Mouse (Mus musculus): ENCODE measurements around the gene Golga4. TPM values are rescaled to one million over a fixed set of nuclear protein-coding genes. Genes with fewer than 3 reads are reported as not detected.
"Not testable (repeated sequence)": the region's sequence is repeated elsewhere in the genome, so short reads cannot be mapped to it uniquely, and the experiment has no call there.

Golga4 gene
- polyA plus RNA-seq, 1 experiment: 7.2 TPM

DNA sequence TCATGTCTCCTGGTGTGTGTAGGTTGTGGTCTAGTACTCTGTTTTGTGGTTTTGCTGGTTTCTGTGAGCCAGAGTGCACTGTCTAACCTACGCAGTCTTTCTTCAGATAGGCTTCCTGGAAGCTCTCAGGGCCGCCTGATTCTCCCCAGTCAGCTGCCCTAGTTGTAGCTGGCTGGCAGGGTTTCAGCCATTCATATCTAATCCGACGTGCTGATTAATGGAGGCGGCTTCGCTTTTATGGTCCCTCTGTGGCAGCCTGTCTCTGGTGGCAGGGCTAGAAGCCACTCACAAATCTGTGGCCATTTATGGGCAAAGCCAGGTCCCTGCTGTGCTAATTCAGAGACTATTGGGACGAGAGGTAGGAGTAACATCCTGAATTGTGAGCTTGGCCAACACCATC, 84.2 kb downstream of the Golga4 start:
- no peak for TF ChIP-seq POLR2A (IDR thresholded peaks at IDR 0.05; ENCODE audit: low read depth, low read length)
- TF ChIP-seq CTCF (IDR thresholded peaks at IDR 0.05; ENCODE audit: extremely low read depth, insufficient read depth, insufficient read length, insufficient replicate concordance): no peak
- DNase-seq (ENCODE audit: low read depth in 1 of 2, low spot score in 2 of 2): no peak

DNA sequence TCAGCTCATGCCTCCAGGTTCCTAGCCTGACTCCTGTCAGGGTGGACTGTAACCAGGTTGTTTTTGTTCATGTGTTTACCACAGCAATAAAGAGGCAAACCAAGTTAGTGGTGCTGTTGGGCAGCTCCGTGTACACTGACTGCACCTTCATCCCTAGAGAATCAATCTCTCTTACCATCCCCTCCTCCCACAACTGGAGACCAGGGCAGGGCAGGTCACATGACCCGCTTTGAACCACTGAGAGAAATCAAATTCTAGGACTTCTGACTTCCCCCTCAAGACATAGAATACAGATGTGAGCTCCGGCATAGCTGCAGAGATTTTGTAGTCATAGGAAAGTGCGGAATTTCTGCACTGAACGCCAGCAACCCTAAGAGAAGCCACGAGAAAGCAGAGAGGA, 85.6 kb downstream of the Golga4 start:
- no peak for DNase-seq (ENCODE audit: low read depth in 1 of 2, low spot score in 2 of 2)
- Histone ChIP-seq H3K4me1 (ENCODE audit: control insufficient read depth, insufficient read depth, insufficient read length) (no peaks in the 10 kb centered on the region), H3K27me3 (ENCODE audit: control insufficient read depth, insufficient read depth, low read length) (no peaks in the 10 kb centered on the region), H3K27ac (ENCODE audit: insufficient read depth, low read length) (no peak overlapping the region), H3K36me3 (ENCODE audit: control insufficient read depth, insufficient read depth, low read length) (no peaks in the 10 kb centered on the region), H3K4me3 (ENCODE audit: extremely low read depth, insufficient read depth, insufficient read length) (no peak overlapping the region)
- no peak for TF ChIP-seq CTCF (IDR thresholded peaks at IDR 0.05; ENCODE audit: extremely low read depth, insufficient read depth, insufficient read length, insufficient replicate concordance)
- TF ChIP-seq POLR2A (IDR thresholded peaks at IDR 0.05; ENCODE audit: low read depth, low read length): no peak
- 88% methylated on average over 6 of the region's 6 CpGs for WGBS

More for the DNA sequence above, 84.2 kb downstream of the Golga4 start:
- WGBS: 36% methylated on average over 7 of the region's 7 CpGs
- Histone ChIP-seq H3K4me3 (ENCODE audit: extremely low read depth, insufficient read depth, insufficient read length) (no peak overlapping the region), H3K4me1 (ENCODE audit: control insufficient read depth, insufficient read depth, insufficient read length) (no peaks in the 10 kb centered on the region), H3K27ac (ENCODE audit: insufficient read depth, low read length) (no peak overlapping the region), H3K36me3 (ENCODE audit: control insufficient read depth, insufficient read depth, low read length) (no peaks in the 10 kb centered on the region), H3K27me3 (ENCODE audit: control insufficient read depth, insufficient read depth, low read length) (no peaks in the 10 kb centered on the region)

DNA sequence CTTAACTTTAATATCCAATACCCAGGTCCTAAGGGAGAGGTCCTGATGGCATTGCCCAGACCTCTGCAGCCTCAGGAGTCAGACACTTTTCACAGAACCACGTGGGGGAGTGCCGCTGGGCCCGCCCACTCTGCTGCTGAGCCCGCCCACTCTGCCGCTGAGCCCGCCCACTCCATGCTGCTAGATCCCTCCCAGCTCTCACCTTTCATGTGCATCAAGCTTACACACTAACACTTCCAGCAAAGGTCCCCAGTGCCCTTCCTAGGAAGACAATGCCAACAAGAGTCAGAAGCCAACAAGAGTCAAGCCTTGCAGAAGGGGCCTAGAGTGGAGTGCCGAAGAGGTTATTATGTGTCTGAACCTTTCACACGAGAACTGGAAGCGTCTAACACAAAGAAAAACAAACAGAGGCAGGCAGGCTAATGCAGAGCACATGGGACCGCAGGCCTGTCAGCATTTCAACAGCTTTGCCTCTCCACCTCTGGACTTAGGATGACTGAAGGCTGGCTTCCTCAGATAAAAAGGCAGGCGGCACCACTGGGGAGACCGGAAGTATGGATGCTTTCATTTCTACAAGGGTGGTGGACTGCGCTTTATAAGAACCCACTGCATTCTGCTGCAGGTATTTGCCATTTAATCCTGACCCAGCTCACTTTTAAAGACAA, 86.7 kb downstream of the Golga4 start:
- no peak for DNase-seq (ENCODE audit: low read depth in 1 of 2, low spot score in 2 of 2)
- no peak overlapping the region for H3K4me3 ChIP-seq (ENCODE audit: extremely low read depth, insufficient read depth, insufficient read length)
- WGBS: 68% methylated on average over 13 of the region's 13 CpGs

DNA sequence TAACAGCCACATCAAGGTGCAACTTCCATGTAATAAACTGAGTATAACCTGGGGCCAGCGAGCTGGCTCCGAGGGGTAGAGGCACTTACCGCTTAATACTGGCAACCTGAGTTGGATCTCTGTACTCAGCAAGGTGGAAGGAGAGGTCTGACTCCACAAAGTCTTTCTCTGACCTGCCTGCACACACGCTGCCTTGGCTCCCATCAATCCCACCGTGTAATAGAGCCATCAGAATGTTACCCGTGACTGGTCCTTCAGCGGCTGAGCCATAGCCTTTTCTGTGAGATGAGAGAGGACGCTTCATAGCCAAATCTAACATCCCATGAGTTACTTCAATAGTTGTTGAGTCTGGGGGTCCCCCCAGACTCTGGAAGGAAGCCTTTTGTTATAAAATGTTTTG, 87.4 kb downstream of the Golga4 start:
- no peak overlapping the region for H3K4me3 ChIP-seq (ENCODE audit: extremely low read depth, insufficient read depth, insufficient read length)
- no peaks in the 10 kb centered on the region for H3K4me1 ChIP-seq (ENCODE audit: control insufficient read depth, insufficient read depth, insufficient read length)
- no peak for DNase-seq (ENCODE audit: low read depth in 1 of 2, low spot score in 2 of 2)
- no peak overlapping the region for H3K27ac ChIP-seq (ENCODE audit: insufficient read depth, low read length)
- no peaks in the 10 kb centered on the region for H3K36me3 ChIP-seq (ENCODE audit: control insufficient read depth, insufficient read depth, low read length)
- no peak for TF ChIP-seq POLR2A (IDR thresholded peaks at IDR 0.05; ENCODE audit: low read depth, low read length)
- TF ChIP-seq CTCF (IDR thresholded peaks at IDR 0.05; ENCODE audit: extremely low read depth, insufficient read depth, insufficient read length, insufficient replicate concordance): no peak
- WGBS: 94% methylated on average over 8 of the region's 8 CpGs
- no peaks in the 10 kb centered on the region for H3K27me3 ChIP-seq (ENCODE audit: control insufficient read depth, insufficient read depth, low read length)

More for the DNA sequence above, 86.7 kb downstream of the Golga4 start:
- no peaks in the 10 kb centered on the region for H3K36me3 ChIP-seq (ENCODE audit: control insufficient read depth, insufficient read depth, low read length)
- H3K27ac ChIP-seq (ENCODE audit: insufficient read depth, low read length): no peak overlapping the region
- H3K27me3 ChIP-seq (ENCODE audit: control insufficient read depth, insufficient read depth, low read length): no peaks in the 10 kb centered on the region
- no peaks in the 10 kb centered on the region for H3K4me1 ChIP-seq (ENCODE audit: control insufficient read depth, insufficient read depth, insufficient read length)
- TF ChIP-seq POLR2A (IDR thresholded peaks at IDR 0.05; ENCODE audit: low read depth, low read length): no peak
- TF ChIP-seq CTCF (IDR thresholded peaks at IDR 0.05; ENCODE audit: extremely low read depth, insufficient read depth, insufficient read length, insufficient replicate concordance): no peak

DNA sequence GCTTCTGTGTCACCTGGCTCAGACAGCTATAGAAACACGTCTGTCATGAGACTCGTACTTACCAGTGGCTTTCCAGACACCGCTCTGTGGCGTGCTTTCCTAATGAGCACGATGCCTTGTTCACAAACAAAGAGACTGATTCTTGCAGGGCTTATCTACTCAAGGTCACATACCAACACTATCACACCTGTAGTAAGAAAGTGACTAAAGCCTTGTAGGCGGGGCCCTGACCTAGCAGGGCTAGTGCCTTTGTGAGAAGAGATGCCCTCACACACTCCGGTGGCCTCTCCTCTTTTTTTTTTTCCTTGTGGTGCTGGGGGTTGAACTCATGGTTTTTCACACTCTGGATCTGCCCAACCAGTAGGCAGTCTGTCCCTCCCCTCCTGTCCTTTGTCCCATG, 90.7 kb downstream of the Golga4 start:
- Histone ChIP-seq H3K4me1 (ENCODE audit: control insufficient read depth, insufficient read depth, insufficient read length) (no peaks in the 10 kb centered on the region), H3K36me3 (ENCODE audit: control insufficient read depth, insufficient read depth, low read length) (no peaks in the 10 kb centered on the region), H3K4me3 (ENCODE audit: extremely low read depth, insufficient read depth, insufficient read length) (no peak overlapping the region), H3K27me3 (ENCODE audit: control insufficient read depth, insufficient read depth, low read length) (no peaks in the 10 kb centered on the region), H3K27ac (ENCODE audit: insufficient read depth, low read length) (no peak overlapping the region)
- 90% methylated on average over 7 of the region's 7 CpGs for WGBS
- no peak for DNase-seq (ENCODE audit: low read depth in 1 of 2, low spot score in 2 of 2)
- TF ChIP-seq POLR2A (IDR thresholded peaks at IDR 0.05; ENCODE audit: low read depth, low read length): no peak
- no peak for TF ChIP-seq CTCF (IDR thresholded peaks at IDR 0.05; ENCODE audit: extremely low read depth, insufficient read depth, insufficient read length, insufficient replicate concordance)

DNA sequence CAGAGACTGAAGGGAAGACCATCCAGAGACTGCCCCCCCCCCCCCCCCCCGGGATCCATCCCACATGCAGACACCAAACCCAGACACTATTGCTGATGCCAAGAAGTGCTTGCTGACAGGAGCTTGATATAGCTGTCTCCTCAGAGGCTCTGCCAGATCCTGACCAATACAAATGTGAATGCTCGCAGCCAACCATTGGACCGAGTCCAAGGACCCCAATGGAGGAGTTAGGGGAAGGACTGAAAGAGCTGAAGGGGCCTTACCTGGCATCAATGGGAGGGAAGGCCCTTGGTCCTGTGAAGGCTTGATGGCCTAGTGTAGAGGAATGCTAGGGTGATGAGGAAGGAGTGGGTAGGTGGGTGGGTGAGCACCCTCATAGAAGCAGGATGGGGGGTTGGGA, 94.3 kb downstream of the Golga4 start:
- not testable (repeated sequence) for DNase-seq (ENCODE audit: low read depth in 1 of 2, low spot score in 2 of 2); H3K27ac ChIP-seq (ENCODE audit: insufficient read depth, low read length); H3K27me3 ChIP-seq (ENCODE audit: control insufficient read depth, insufficient read depth, low read length); H3K4me3 ChIP-seq (ENCODE audit: extremely low read depth, insufficient read depth, insufficient read length); H3K36me3 ChIP-seq (ENCODE audit: control insufficient read depth, insufficient read depth, low read length); H3K4me1 ChIP-seq (ENCODE audit: control insufficient read depth, insufficient read depth, insufficient read length)
- 90% methylated on average over 3 of the region's 3 CpGs for WGBS

DNA sequence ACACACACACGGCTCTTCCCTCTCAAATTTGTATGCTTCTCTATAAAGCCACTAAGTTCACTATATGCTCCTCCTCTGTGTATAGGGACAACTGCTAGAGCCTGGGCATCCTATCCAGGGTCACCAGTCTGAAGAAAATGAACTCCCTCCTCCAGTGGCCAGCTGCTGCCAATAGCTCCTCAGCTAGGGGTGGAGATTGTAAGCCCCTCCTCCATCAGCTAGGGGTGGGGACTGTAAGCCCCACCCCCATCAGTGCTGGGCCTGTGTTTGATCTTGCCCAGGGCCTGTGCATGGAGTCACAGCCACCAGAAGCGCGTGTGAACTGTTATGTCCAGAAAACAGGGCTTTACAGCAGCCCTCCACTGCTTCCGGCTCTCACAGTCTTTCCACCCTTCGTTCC, 96.5 kb downstream of the Golga4 start:
- Histone ChIP-seq H3K4me1 (ENCODE audit: control insufficient read depth, insufficient read depth, insufficient read length) (peaks cover 3% of the 10 kb centered on the region; the same call in 1 of the 2 replicates), H3K27ac (ENCODE audit: insufficient read depth, low read length) (no peak overlapping the region), H3K36me3 (ENCODE audit: control insufficient read depth, insufficient read depth, low read length) (no peaks in the 10 kb centered on the region), H3K27me3 (ENCODE audit: control insufficient read depth, insufficient read depth, low read length) (peaks cover 5% of the 10 kb centered on the region), H3K4me3 (ENCODE audit: extremely low read depth, insufficient read depth, insufficient read length) (no peak overlapping the region)
- 91% methylated on average over 5 of the region's 5 CpGs for WGBS
- TF ChIP-seq CTCF (IDR thresholded peaks at IDR 0.05; ENCODE audit: extremely low read depth, insufficient read depth, insufficient read length, insufficient replicate concordance) (no peak), POLR2A (IDR thresholded peaks at IDR 0.05; ENCODE audit: low read depth, low read length) (no peak)
- DNase-seq (ENCODE audit: low read depth in 1 of 2, low spot score in 2 of 2): no peak

All from spleen, adult 2 months (tissue).